Mouse (Mus musculus) kidney, postnatal 25 days (tissue): ENCODE measurements at regions not wholly inside any gene's neighbourhood (a gene's known extent, or its start where the extent isn't known, plus 50 kb on each side); places are given as distances from the start of the nearest gene placed in this dataset.

ENCODE experiments used
- DNase-seq, 2 experiments: peaks; one replicate each; pipeline ENCODE4 v3.0.0; 2021; ENCODE audit warnings: mixed read lengths in 2 of 2

- no peak for DNase-seq
Observed at GRCm38 (mm10) chr3:60926024-60926547, 76.5 kb upstream of the P2ry1 start.

- DNase-seq = no peak
Observed at GRCm38 (mm10) chr3:60928910-60929309, 73.7 kb upstream of the P2ry1 start.

GRCm38 (mm10) chr3:60934492-60934891, 68.1 kb upstream of the P2ry1 start:
- no peak for DNase-seq

- no peak for DNase-seq
Observed at GRCm38 (mm10) chr3:60941451-60941850, 61.1 kb upstream of the P2ry1 start.

- no peak for DNase-seq
Observed at GRCm38 (mm10) chr3:60948897-60949296, 53.7 kb upstream of the P2ry1 start.
